ENCODE assay signal across 22 mouse cellular contexts in genomic region chr10:19023622-19024326, GRCm38 (mm10). TPM values are rescaled to one million over a fixed set of nuclear protein-coding genes. Genes with fewer than 3 reads are reported as not detected.
DNase-seq lines count a peak whose midpoint lies in the region; ATAC-seq lines count a peak whose summit lies in the region.
"Had no signal": no experiment of that assay in that cellular context is flagged by ENCODE, and none has a peak within 500 bp of the region (broad histone marks: within the 10 kb centered on the region; RNA-seq: fewer than 3 reads in every experiment).

No protein-coding gene starts in this region.

- no peak overlapping the region for H3K4me2 ChIP-seq in embryonic facial prominence, embryonic 14.5 days (ENCODE audit: low read depth, low read length)
- no peak overlapping the region for H3K4me2 ChIP-seq in kidney, embryonic 15.5 days
- H3K4me2 ChIP-seq in midbrain, embryonic 13.5 days (replicated peaks) = no peak overlapping the region
- H3K4me2 ChIP-seq: embryonic facial prominence, embryonic 13.5 days; forebrain, embryonic 15.5 days; heart, embryonic 11.5 days; heart, embryonic 15.5 days; hindbrain, embryonic 13.5 days had no signal

- no peaks in the 10 kb centered on the region for H3K9me3 ChIP-seq in embryonic facial prominence, embryonic 14.5 days (ENCODE audit: control insufficient read depth, low read length)
- H3K9me3 ChIP-seq in embryonic facial prominence, embryonic 10.5 days = no peaks in the 10 kb centered on the region
- H3K9me3 ChIP-seq in kidney, embryonic 15.5 days (replicated peaks) = no peaks in the 10 kb centered on the region
- H3K9me3 ChIP-seq in midbrain, embryonic 13.5 days = no peaks in the 10 kb centered on the region
- H3K9me3 ChIP-seq: embryonic facial prominence, embryonic 13.5 days; forebrain, embryonic 15.5 days; heart, embryonic 15.5 days; hindbrain, embryonic 13.5 days had no signal

- ATAC-seq in embryonic facial prominence, embryonic 14.5 days (ENCODE audit: low read depth) = no peak
- ATAC-seq in kidney, embryonic 15.5 days (replicated peaks; ENCODE audit: low FRiP score) = no peak
- peak; percentile 68 for ATAC-seq in common myeloid progenitor, adult 5-6 weeks (replicated peaks; ENCODE audit: low read depth, poor library complexity, severe bottlenecking)
- ATAC-seq in megakaryocyte progenitor cell, adult 5-6 weeks (replicated peaks; ENCODE audit: poor library complexity) = peak; percentile 74
- ATAC-seq in midbrain, embryonic 13.5 days = no peak
- ATAC-seq: forebrain, embryonic 15.5 days; hindbrain, postnatal 0 days had no signal

- no peak overlapping the region for H3K4me3 ChIP-seq in embryonic facial prominence, embryonic 14.5 days (ENCODE audit: low read depth, low read length)
- H3K4me3 ChIP-seq in embryonic facial prominence, embryonic 10.5 days = no peak overlapping the region
- H3K4me3 ChIP-seq in kidney, embryonic 15.5 days (replicated peaks) = no peak overlapping the region
- no peak overlapping the region for H3K4me3 ChIP-seq in midbrain, embryonic 13.5 days (replicated peaks)
- H3K4me3 ChIP-seq: embryonic facial prominence, embryonic 13.5 days; erythroblast, embryonic 14.5 days; forebrain, embryonic 15.5 days; heart, adult 2 months; heart, embryonic 15.5 days; hindbrain, embryonic 13.5 days had no signal

- H3K27me3 ChIP-seq in embryonic facial prominence, embryonic 14.5 days (replicated peaks; ENCODE audit: control insufficient read depth, insufficient read depth, low read length) = no peaks in the 10 kb centered on the region
- H3K27me3 ChIP-seq in embryonic facial prominence, embryonic 10.5 days (replicated peaks; ENCODE audit: low read depth, poor library complexity, severe bottlenecking) = no peaks in the 10 kb centered on the region
- H3K27me3 ChIP-seq in kidney, embryonic 15.5 days = no peaks in the 10 kb centered on the region
- H3K27me3 ChIP-seq in midbrain, embryonic 13.5 days = no peaks in the 10 kb centered on the region
- H3K27me3 ChIP-seq: embryonic facial prominence, embryonic 13.5 days; forebrain, embryonic 15.5 days; heart, embryonic 15.5 days; hindbrain, embryonic 13.5 days had no signal

- DNase-seq in embryonic facial prominence, embryonic 14.5 days (ENCODE audit: low spot score) = peak; percentile 27
- no peak for DNase-seq in embryonic facial prominence, embryonic 10.5 days (ENCODE audit: low spot score)
- peak; percentile 64 for DNase-seq in kidney, adult 9 months
- DNase-seq in B cell, adult 2 months = no peak
- DNase-seq: adrenal gland, adult 2 months; adrenal gland, postnatal 25 days; cerebellum, adult 2 months; cerebellum, postnatal 14 days; gastrocnemius, postnatal 36 days; heart, adult 2 months; heart, postnatal 14 days had no signal

- no peaks in the 10 kb centered on the region for H3K36me3 ChIP-seq in embryonic facial prominence, embryonic 14.5 days (ENCODE audit: control insufficient read depth, insufficient read depth, low read length)
- no peaks in the 10 kb centered on the region for H3K36me3 ChIP-seq in embryonic facial prominence, embryonic 10.5 days (replicated peaks)
- H3K36me3 ChIP-seq in kidney, embryonic 15.5 days = no peaks in the 10 kb centered on the region
- H3K36me3 ChIP-seq in midbrain, embryonic 13.5 days = no peaks in the 10 kb centered on the region
- H3K36me3 ChIP-seq: embryonic facial prominence, embryonic 13.5 days; forebrain, embryonic 15.5 days; heart, embryonic 15.5 days; hindbrain, embryonic 13.5 days had no signal

- H3K9ac ChIP-seq in embryonic facial prominence, embryonic 14.5 days (ENCODE audit: low read depth, low read length) = no peak overlapping the region
- H3K9ac ChIP-seq in kidney, embryonic 15.5 days = no peak overlapping the region
- no peak overlapping the region for H3K9ac ChIP-seq in midbrain, embryonic 13.5 days (replicated peaks)
- H3K9ac ChIP-seq: embryonic facial prominence, embryonic 13.5 days; forebrain, embryonic 15.5 days; heart, embryonic 15.5 days; hindbrain, embryonic 13.5 days had no signal

- no peaks in the 10 kb centered on the region for H3K4me1 ChIP-seq in embryonic facial prominence, embryonic 14.5 days (ENCODE audit: control insufficient read depth, insufficient read depth, low read length)
- no peaks in the 10 kb centered on the region for H3K4me1 ChIP-seq in embryonic facial prominence, embryonic 10.5 days
- H3K4me1 ChIP-seq in kidney, embryonic 15.5 days = no peaks in the 10 kb centered on the region
- H3K4me1 ChIP-seq in midbrain, embryonic 13.5 days (replicated peaks) = no peaks in the 10 kb centered on the region
- H3K4me1 ChIP-seq: forebrain, embryonic 15.5 days; heart, embryonic 15.5 days; hindbrain, embryonic 13.5 days had no signal

- 54% methylated on average over 5 of the region's 5 CpGs for WGBS in embryonic facial prominence, embryonic 14.5 days
- 78% methylated on average over 5 of the region's 5 CpGs for WGBS in embryonic facial prominence, embryonic 10.5 days
- WGBS in kidney, embryonic 15.5 days = 71% methylated on average over 5 of the region's 5 CpGs
- 88% methylated on average over 5 of the region's 5 CpGs for WGBS in midbrain, embryonic 13.5 days

- H3K27ac ChIP-seq in embryonic facial prominence, embryonic 14.5 days (replicated peaks; ENCODE audit: low read depth, low read length) = no peak overlapping the region
- H3K27ac ChIP-seq in embryonic facial prominence, embryonic 10.5 days (replicated peaks) = no peak overlapping the region
- H3K27ac ChIP-seq in kidney, embryonic 15.5 days = no peak overlapping the region
- no peak overlapping the region for H3K27ac ChIP-seq in midbrain, embryonic 13.5 days
- H3K27ac ChIP-seq: embryonic facial prominence, embryonic 13.5 days; forebrain, embryonic 15.5 days; heart, adult 2 months; heart, embryonic 15.5 days; hindbrain, embryonic 13.5 days; hindbrain, postnatal 0 days had no signal

RNA-seq across cellular contexts. Expression of gene Tnfaip3, which starts 8.3 kb away (rescaled TPM):
- 4.7 and 4.8 TPM in 2 replicates for polyA plus RNA-seq in embryonic facial prominence, embryonic 14.5 days (2014; fragmentation: Nextera tagmentation; extraction: Ambion mirVana)
- polyA plus RNA-seq in embryonic facial prominence, embryonic 10.5 days (2016; fragmentation: Nextera tagmentation; extraction: Ambion mirVana) = 1.4 and 1.6 TPM in 2 replicates
- 2.8 and 2.9 TPM in 2 replicates for polyA plus RNA-seq in kidney, embryonic 15.5 days (2015; fragmentation: Nextera tagmentation; extraction: Ambion mirVana)
- total RNA-seq in common myeloid progenitor, adult 5-6 weeks (2017) = 35.0 and 39.9 TPM in 2 replicates
- 9.1 and 22.4 TPM in 2 replicates for total RNA-seq in megakaryocyte progenitor cell, adult 5-6 weeks (2015)
- total RNA-seq in megakaryocyte progenitor cell, adult 5-6 weeks (2017) = 10.1 and 15.4 TPM in 2 replicates
- polyA plus RNA-seq in midbrain, embryonic 13.5 days (2015; fragmentation: Nextera tagmentation; extraction: Ambion mirVana) = 1.5 TPM in 2 replicates

Comparison
In these comparisons a context has a peak if more than half of its experiments do, and no peak if none do; other contexts are left out.
1. DNase-seq: peak in embryonic facial prominence, embryonic 14.5 days (single experiment) and kidney, adult 9 months (single experiment); none in embryonic facial prominence, embryonic 10.5 days (single experiment) and B cell, adult 2 months (0 of 2).
2. ATAC-seq: peak in common myeloid progenitor, adult 5-6 weeks (single experiment) and megakaryocyte progenitor cell, adult 5-6 weeks (single experiment); none in embryonic facial prominence, embryonic 14.5 days (single experiment), kidney, embryonic 15.5 days (single experiment) and midbrain, embryonic 13.5 days (single experiment).